Mouse (Mus musculus) regulatory T cell (primary cell): ENCODE results near the gene Macc1.

Source experiments
- in situ Hi-C: fragments of 300-600 bp; cut with MboI, MseI; formaldehyde crosslinking; loops from one replicate; pipeline ENCODE4 v1.15.1; 2025; ENCODE audit warnings: high pct_unique_total_duplicates

Macc1 gene

DNA sequence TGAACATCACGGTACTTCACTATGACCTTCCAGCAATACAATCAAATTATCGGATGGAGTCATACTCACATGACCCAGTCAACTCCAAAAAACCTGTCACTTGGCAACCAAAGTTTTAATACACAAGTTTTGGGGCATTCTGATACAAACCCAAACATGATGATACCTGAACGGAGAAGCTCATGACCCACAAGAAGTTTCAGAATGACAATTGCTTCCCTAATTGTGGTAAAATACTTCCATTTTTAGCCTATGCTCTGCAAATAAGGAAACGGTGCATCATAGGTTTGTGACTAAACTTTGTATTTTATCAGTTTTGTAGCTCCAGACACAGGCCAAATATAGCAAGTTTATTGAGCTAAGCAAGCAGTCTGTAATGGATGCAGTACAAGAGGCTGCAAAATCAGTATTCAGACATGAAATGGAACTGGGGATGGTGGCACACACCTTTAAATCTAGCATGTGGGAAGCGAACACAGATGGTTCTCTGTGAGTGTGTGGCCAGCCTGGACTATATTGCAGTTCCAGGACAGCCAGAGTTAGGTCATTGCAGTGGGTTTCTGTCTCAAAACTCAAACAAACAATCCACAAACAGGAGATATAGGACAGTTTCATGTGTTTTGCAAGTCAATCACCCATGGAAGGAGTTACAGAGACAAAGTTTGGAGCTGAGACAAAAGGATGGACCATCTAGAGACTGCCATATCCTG, 170.0 kb downstream of the Macc1 start:
- in situ Hi-C loops, result loop anchor here (10.0 kb wide), 1 partner anchor 151 kb away; no protein-coding TSS in a partner anchor

DNA sequence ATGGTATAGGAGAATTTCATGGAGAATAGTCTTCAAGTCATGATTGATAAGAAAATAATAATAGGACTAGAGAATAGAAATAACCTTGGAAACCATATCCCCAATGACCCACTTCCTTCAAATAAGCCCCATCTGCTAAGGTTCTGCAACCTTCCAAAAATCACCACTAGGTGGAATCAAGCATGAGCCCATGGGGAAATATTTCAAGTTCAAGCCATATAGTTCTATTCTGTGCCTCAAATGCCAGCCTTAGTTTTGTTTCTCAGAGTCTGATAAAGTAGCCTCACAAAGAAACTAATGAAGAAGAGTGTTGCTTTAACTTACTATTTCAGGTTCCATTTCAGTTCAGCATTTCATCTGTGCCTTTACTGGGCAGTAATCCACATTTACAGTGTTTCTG, 197.1 kb downstream of the Macc1 start:
- in situ Hi-C loops, result no loop called here
